Mouse (Mus musculus) liver, adult 2 months (tissue): ENCODE results near the gene Olfr1200. TPM values are rescaled to one million over a fixed set of nuclear protein-coding genes. Genes with fewer than 3 reads are reported as not detected.

ENCODE experiments used
- DNase-seq: peaks from one replicate; pipeline ENCODE4 v3.0.0-alpha.2; 2011; ENCODE audit warnings: low read depth, low spot score; ENCODE audit errors: extremely low read depth
- H3K27ac ChIP-seq: fragments of 200-500 bp; replicated peaks from 2 replicates; pipeline ENCODE4 v1.5.1; 2012; ENCODE audit warnings: low read depth, mild to moderate bottlenecking, control low read depth, inconsistent platforms, low read length; ENCODE audit not compliant: insufficient read depth
- H3K27me3 ChIP-seq: fragments of 200-500 bp; 2 replicates; pipeline ENCODE4 v1.6.1; 2012; ENCODE audit warnings: mild to moderate bottlenecking, moderate library complexity, low read length, inconsistent platforms; ENCODE audit not compliant: control insufficient read depth, insufficient read depth
- H3K36me3 ChIP-seq: fragments of 200-500 bp; 2 replicates; pipeline ENCODE4 v1.6.1; 2012; ENCODE audit warnings: low read length, inconsistent platforms; ENCODE audit not compliant: control insufficient read depth, insufficient read depth
- H3K4me1 ChIP-seq: fragments of 200-500 bp; 2 replicates; pipeline ENCODE4 v1.6.1; 2011; ENCODE audit warnings: low read length; ENCODE audit not compliant: control insufficient read depth, insufficient read depth
- H3K4me3 ChIP-seq: fragments of 200-500 bp; 2 replicates; pipeline ENCODE4 v1.5.1; 2011; ENCODE audit warnings: low read depth, mild to moderate bottlenecking, control low read depth, low read length, moderate library complexity; ENCODE audit not compliant: insufficient read depth
- H3K79me2 ChIP-seq: fragments of 200-500 bp; 2 replicates; pipeline ENCODE4 v1.6.1; 2012; ENCODE audit warnings: inconsistent platforms, mild to moderate bottlenecking, low read length, moderate library complexity; ENCODE audit not compliant: control insufficient read depth, insufficient read depth
- H3K9ac ChIP-seq: fragments of 200-500 bp; 2 replicates; pipeline ENCODE4 v1.6.1; 2012; ENCODE audit warnings: low read depth, mild to moderate bottlenecking, control low read depth, inconsistent platforms, low read length
- CTCF ChIP-seq: fragments of 200-500 bp; IDR thresholded peaks from 2 replicates; pipeline ENCODE4 v1.5.1; 2011; ENCODE audit warnings: low read depth, low read length, control low read depth
- POLR2A ChIP-seq: fragments of 200-500 bp; IDR thresholded peaks from 2 replicates; pipeline ENCODE4 v1.6.1; 2011; ENCODE audit warnings: low read length, control low read depth; ENCODE audit not compliant: insufficient read depth; ENCODE audit errors: extremely low read depth
- WGBS: fragments of 180-500 bp; shearing (Covaris S2); methylation state at CpG from one replicate; pipeline ENCODE4 v1.1.7; 2018; 5-methylcytosine and 5-hydroxymethylcytosine counted together
- polyA plus RNA-seq: library from polyadenylated mRNA; depleted of rRNA; stranded (reverse); fragments of >200 nt; gene quantifications from 2 replicates; pipeline ENCODE4 v1.2.3, GENCODE M21; 2012; rRNA removed
- total RNA-seq: library from RNA; depleted of rRNA; stranded (reverse); fragments of >200 nt; gene quantifications from 2 replicates; pipeline ENCODE4 v1.2.3, GENCODE M21; 2014; rRNA removed

Olfr1200 gene
- not detected in 2 replicates for total RNA-seq
- not detected in 2 replicates for polyA plus RNA-seq

- Histone ChIP-seq H3K27ac (no peak within 1 kb of the TSS), H3K36me3 (no peaks in the 10 kb centered on the region), H3K4me1 (no peaks in the 10 kb centered on the region), H3K9ac (no peak within 1 kb of the TSS), H3K4me3 (no peak within 1 kb of the TSS), H3K79me2 (no peaks in the 10 kb centered on the region), H3K27me3 (no peaks in the 10 kb centered on the region)
- WGBS: 66% methylated on average over 2 of the region's 2 CpGs
- DNase-seq: no peak
- no peak for TF ChIP-seq CTCF
These were observed at the start of gene Olfr1200 for GRCm38 (mm10) chr2:88770388-88770787. Olfr1200 (minus strand) TSS chr2:88770488.

GRCm38 (mm10) chr2:88814196-88814595 is 43.9 kb upstream of the Olfr1200 start, which contains the start of gene Olfr1202:
Olfr1202 (plus strand) TSS chr2:88814496.
- 58% methylated on average over 1 of the region's 1 CpGs for WGBS
- no peaks in the 10 kb centered on the region for H3K36me3 ChIP-seq
- DNase-seq: no peak
- no peaks in the 10 kb centered on the region for H3K79me2 ChIP-seq
- no peak within 1 kb of the TSS for H3K9ac ChIP-seq
- no peaks in the 10 kb centered on the region for H3K4me1 ChIP-seq
- H3K27me3 ChIP-seq: no peaks in the 10 kb centered on the region
- no peak within 1 kb of the TSS for H3K4me3 ChIP-seq
- TF ChIP-seq POLR2A (no peak), CTCF (no peak)
- no peak within 1 kb of the TSS for H3K27ac ChIP-seq

DNA sequence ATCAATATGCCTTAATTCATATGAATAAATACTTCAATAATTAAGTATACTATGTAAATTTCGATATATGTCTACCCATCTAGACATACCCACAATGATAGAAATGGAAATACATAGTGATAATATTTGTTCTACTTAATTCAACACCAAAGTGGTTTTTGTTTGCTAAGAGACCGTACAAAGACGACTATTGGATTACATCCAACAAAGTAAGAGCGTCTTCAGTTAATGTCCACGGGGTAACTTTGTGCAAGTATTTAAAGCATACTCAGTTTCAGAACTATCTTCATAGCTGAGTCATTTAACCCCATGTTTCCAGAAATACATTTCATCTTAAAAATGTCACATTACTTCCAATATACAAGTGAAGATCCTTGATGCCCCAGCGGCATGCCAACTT is 22.4 kb upstream of the Olfr1200 start, which contains the start of gene Olfr1201:
Gene Olfr1201, plus strand, starts transcription at position 301 of the 400 bp plus-strand sequence.
- no peak for DNase-seq
- Histone ChIP-seq H3K4me1 (no peaks in the 10 kb centered on the region), H3K36me3 (no peaks in the 10 kb centered on the region), H3K79me2 (no peaks in the 10 kb centered on the region), H3K9ac (no peak within 1 kb of the TSS), H3K27me3 (no peaks in the 10 kb centered on the region), H3K4me3 (no peak within 1 kb of the TSS), H3K27ac (no peak within 1 kb of the TSS)
- TF ChIP-seq CTCF (no peak), POLR2A (no peak)
- WGBS: 77% methylated on average over 6 of the region's 6 CpGs

DNA sequence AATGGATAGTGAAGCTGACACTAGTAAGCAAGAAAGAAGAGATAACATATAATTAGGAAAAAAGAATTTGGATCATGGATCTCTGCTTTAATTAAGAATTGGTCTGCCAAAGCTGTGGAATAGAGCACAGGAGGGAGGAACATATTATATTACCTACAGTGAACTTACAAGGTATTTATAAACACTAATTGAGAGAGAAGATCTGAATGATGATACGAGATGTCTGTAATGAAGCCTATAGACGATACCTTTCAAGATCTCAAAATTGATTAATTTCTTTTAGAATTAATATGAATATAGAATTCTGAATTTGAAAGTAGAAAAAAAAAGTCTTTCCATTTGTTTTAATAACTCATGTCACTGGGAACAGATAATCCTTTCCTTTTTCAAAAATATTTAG is 9.9 kb downstream of the Olfr1200 start, which contains the start of gene Olfr1199:
Gene Olfr1199, minus strand, starts transcription at position 101 of the 400 bp plus-strand sequence.
- Histone ChIP-seq H3K4me3 (no peak within 1 kb of the TSS), H3K27ac (no peak within 1 kb of the TSS), H3K27me3 (no peaks in the 10 kb centered on the region), H3K9ac (no peak within 1 kb of the TSS), H3K4me1 (no peaks in the 10 kb centered on the region), H3K36me3 (no peaks in the 10 kb centered on the region), H3K79me2 (no peaks in the 10 kb centered on the region)
- WGBS: 89% methylated on average over 2 of the region's 2 CpGs
- no peak for TF ChIP-seq POLR2A
- DNase-seq: no peak

- no peak for DNase-seq
- 86% methylated on average over 2 of the region's 2 CpGs for WGBS
- no peaks in the 10 kb centered on the region for H3K27me3 ChIP-seq
- H3K27ac ChIP-seq: no peak within 1 kb of the TSS
- no peak for TF ChIP-seq POLR2A
- TF ChIP-seq CTCF: no peak
- H3K4me3 ChIP-seq: no peak within 1 kb of the TSS
- no peaks in the 10 kb centered on the region for H3K4me1 ChIP-seq
- H3K79me2 ChIP-seq: no peaks in the 10 kb centered on the region
- H3K36me3 ChIP-seq: no peaks in the 10 kb centered on the region
- no peak within 1 kb of the TSS for H3K9ac ChIP-seq
These were observed 19.0 kb downstream of the Olfr1200 start, which contains the start of gene Olfr1198 for GRCm38 (mm10) chr2:88751270-88751669. Olfr1198 (minus strand) TSS chr2:88751370.

GRCm38 (mm10) chr2:88743379-88743778 is 26.9 kb downstream of the Olfr1200 start:
- Histone ChIP-seq H3K36me3 (no peaks in the 10 kb centered on the region), H3K4me3 (no peak overlapping the region), H3K27me3 (no peaks in the 10 kb centered on the region), H3K9ac (no peak overlapping the region), H3K4me1 (no peaks in the 10 kb centered on the region), H3K79me2 (no peaks in the 10 kb centered on the region), H3K27ac (no peak overlapping the region)
- WGBS: 65% methylated on average over 3 of the region's 3 CpGs
- no peak for DNase-seq
- no peak for TF ChIP-seq POLR2A
- TF ChIP-seq CTCF: no peak
